Mouse (Mus musculus) hindbrain, embryonic 14.5 days (tissue): Measurements from ENCODE around the gene Gm13289. TPM values are rescaled to one million over a fixed set of nuclear protein-coding genes. Genes with fewer than 3 reads are reported as not detected.
"Not testable (repeated sequence)": the region's sequence is repeated elsewhere in the genome, so short reads cannot be mapped to it uniquely, and the experiment has no call there.

Experiments used
- ATAC-seq: fragments of 200-750 bp; cut with Nextera tagmentation; 2 replicates; pipeline ENCODE4 v1.8.0; 2017; ENCODE audit warnings: moderate number of reproducible peaks, mild to moderate bottlenecking, moderate TSS enrichment, moderate library complexity; ENCODE audit not compliant: low FRiP score
- DNase-seq: peaks from one replicate; pipeline ENCODE4 v3.0.0-alpha.2; 2015; ENCODE audit warnings: low spot score
- H3K27ac ChIP-seq: fragments of 300-500 bp; sonication (generic); 2 replicates; pipeline ENCODE4 v1.5.1; 2014; ENCODE audit warnings: mild to moderate bottlenecking, moderate library complexity
- H3K27me3 ChIP-seq: fragments of 300-500 bp; sonication (generic); 2 replicates; pipeline ENCODE4 v1.6.1; 2014; ENCODE audit warnings: mild to moderate bottlenecking, low read length, mixed read lengths; ENCODE audit not compliant: control insufficient read depth, insufficient read depth
- H3K36me3 ChIP-seq: fragments of 300-500 bp; sonication (generic); replicated peaks from 2 replicates; pipeline ENCODE4 v1.6.1; 2014; ENCODE audit not compliant: control insufficient read depth, insufficient read depth
- H3K4me1 ChIP-seq: fragments of 300-500 bp; sonication (generic); replicated peaks from 2 replicates; pipeline ENCODE4 v1.6.1; 2014; ENCODE audit warnings: antibody characterized with exemption, low read length, mixed read lengths; ENCODE audit not compliant: control insufficient read depth, insufficient read depth
- H3K4me2 ChIP-seq: fragments of 300-500 bp; sonication (generic); replicated peaks from 2 replicates; pipeline ENCODE4 v1.6.1; 2014; ENCODE audit warnings: mild to moderate bottlenecking, moderate library complexity
- H3K4me3 ChIP-seq: fragments of 300-500 bp; sonication (generic); replicated peaks from 2 replicates; pipeline ENCODE4 v1.5.1; 2014; ENCODE audit warnings: mild to moderate bottlenecking, low read length
- H3K9ac ChIP-seq: fragments of 300-500 bp; sonication (generic); 2 replicates; pipeline ENCODE4 v1.6.1; 2014
- H3K9me3 ChIP-seq: fragments of 300-500 bp; sonication (generic); 2 replicates; pipeline ENCODE4 v1.6.1; 2016; ENCODE audit warnings: low read length; ENCODE audit not compliant: control insufficient read depth
- WGBS: fragments of 180-500 bp; shearing (Covaris S2); extraction: QIAGEN DNeasy Blood & Tissue Kit; methylation state at CpG from one replicate; pipeline ENCODE4 v1.1.7; 2014; 5-methylcytosine and 5-hydroxymethylcytosine counted together
- polyA plus RNA-seq: library from polyadenylated mRNA; unstranded; fragments of >200 nt; fragmentation: Nextera tagmentation; extraction: Ambion mirVana; gene quantifications from 2 replicates; pipeline ENCODE4 v1.2.1, GENCODE M21; 2014

Gm13289 gene
- polyA plus RNA-seq, 1 experiment from 2014 or later, result not detected

GRCm38 (mm10) chr4:88799365-88799764 is 22.6 kb downstream of the Gm13289 start, which contains the start of gene Gm13285:
Gm13285 (plus strand) TSS chr4:88799665.
- H3K36me3 ChIP-seq, H3K4me1 ChIP-seq, H3K9me3 ChIP-seq, H3K4me2 ChIP-seq, ATAC-seq, H3K4me3 ChIP-seq, H3K27me3 ChIP-seq, DNase-seq, H3K27ac ChIP-seq, H3K9ac ChIP-seq: not testable (repeated sequence)
- 13% methylated on average over 3 of the region's 7 CpGs for WGBS

GRCm38 (mm10) chr4:88802954-88803353 is 26.2 kb downstream of the Gm13289 start, which contains the start of gene Gm13287:
Gm13287 (plus strand) TSS chr4:88803254.
- H3K27ac ChIP-seq, result not testable (repeated sequence)
- WGBS, result no CpG with 5 or more reads among the region's 29 CpGs

GRCm38 (mm10) chr4:88805231-88805630 is 28.5 kb downstream of the Gm13289 start, which contains the start of gene Gm13288:
Gm13288 (plus strand) TSS chr4:88805531.
- not testable (repeated sequence) for H3K4me3 ChIP-seq, H3K27ac ChIP-seq, H3K27me3 ChIP-seq, H3K9me3 ChIP-seq, DNase-seq, H3K9ac ChIP-seq, H3K4me1 ChIP-seq, ATAC-seq, H3K36me3 ChIP-seq
- WGBS, result no CpG with 5 or more reads among the region's 8 CpGs
- H3K4me2 ChIP-seq, result peak within 1 kb of the TSS; percentile 45

More at GRCm38 (mm10) chr4:88802954-88803353, 26.2 kb downstream of the Gm13289 start, which contains the start of gene Gm13287:
- not testable (repeated sequence) for H3K36me3 ChIP-seq, H3K4me2 ChIP-seq, H3K9ac ChIP-seq, H3K27me3 ChIP-seq, H3K9me3 ChIP-seq, H3K4me3 ChIP-seq, ATAC-seq, DNase-seq, H3K4me1 ChIP-seq

- peak overlapping the region; percentile 45 for H3K4me2 ChIP-seq
- not testable (repeated sequence) for ATAC-seq, H3K36me3 ChIP-seq, H3K27ac ChIP-seq, DNase-seq, H3K27me3 ChIP-seq, H3K9me3 ChIP-seq, H3K9ac ChIP-seq, H3K4me1 ChIP-seq, H3K4me3 ChIP-seq
- WGBS, result no CpG with 5 or more reads among the region's 34 CpGs
Measured at GRCm38 (mm10) chr4:88805761-88806160, 29.0 kb downstream of the Gm13289 start.

GRCm38 (mm10) chr4:88815928-88816327 is 39.2 kb downstream of the Gm13289 start, which contains the start of gene Ifna7:
Ifna7 (plus strand) TSS chr4:88816228.
- Histone ChIP-seq H3K4me2 (no peak within 1 kb of the TSS), H3K4me3 (no peak within 1 kb of the TSS), H3K9me3 (no peaks in the 10 kb centered on the region), H3K27ac (no peak within 1 kb of the TSS), H3K9ac (no peak within 1 kb of the TSS), H3K27me3 (no peaks in the 10 kb centered on the region), H3K36me3 (no peaks in the 10 kb centered on the region), H3K4me1 (no peaks in the 10 kb centered on the region)
- DNase-seq, result no peak
- 71% methylated on average over 3 of the region's 3 CpGs for WGBS
- ATAC-seq, result no peak

GRCm38 (mm10) chr4:88819659-88820058 is 42.9 kb downstream of the Gm13289 start, which contains the start of gene Ifna11:
Ifna11 (plus strand) TSS chr4:88819959.
- H3K9me3 ChIP-seq, result no peaks in the 10 kb centered on the region
- no peaks in the 10 kb centered on the region for H3K27me3 ChIP-seq
- WGBS, result 88% methylated on average over 1 of the region's 1 CpGs
- ATAC-seq, result no peak
- no peaks in the 10 kb centered on the region for H3K36me3 ChIP-seq
- H3K4me3 ChIP-seq, result no peak within 1 kb of the TSS
- DNase-seq, result no peak
- H3K4me1 ChIP-seq, result no peaks in the 10 kb centered on the region
- no peak within 1 kb of the TSS for H3K4me2 ChIP-seq
- H3K27ac ChIP-seq, result no peak within 1 kb of the TSS
- no peak within 1 kb of the TSS for H3K9ac ChIP-seq

GRCm38 (mm10) chr4:88822995-88823394 is 46.3 kb downstream of the Gm13289 start:
- Histone ChIP-seq H3K4me1 (no peaks in the 10 kb centered on the region), H3K9me3 (no peaks in the 10 kb centered on the region), H3K4me3 (no peak overlapping the region), H3K4me2 (no peak overlapping the region), H3K27me3 (no peaks in the 10 kb centered on the region), H3K36me3 (no peaks in the 10 kb centered on the region), H3K27ac (no peak overlapping the region), H3K9ac (no peak overlapping the region)
- WGBS, result 24% methylated on average over 4 of the region's 4 CpGs
- ATAC-seq, result no peak
- peak; percentile 32 for DNase-seq

Other genes with a start within 250 kb of the Gm13289 start
- gene Ifna15, start 218.7 kb upstream of the Gm13289 start, polyA plus RNA-seq, result not detected in 2 replicates
- not detected in 2 replicates for gene Ifna14, start 205.1 kb upstream of the Gm13289 start, polyA plus RNA-seq
- gene Ifna9, start 184.5 kb upstream of the Gm13289 start, polyA plus RNA-seq, result not detected in 2 replicates
- gene Ifna12, start 173.5 kb upstream of the Gm13289 start, polyA plus RNA-seq, result not detected in 2 replicates
- not detected in 2 replicates for gene C87499, start 142.5 kb upstream of the Gm13289 start, polyA plus RNA-seq
- gene Ifna13, start 132.5 kb upstream of the Gm13289 start, polyA plus RNA-seq, result not detected in 2 replicates
- gene Ifna16, start 100.0 kb upstream of the Gm13289 start, polyA plus RNA-seq, result not detected in 2 replicates
- not detected in 2 replicates for gene Ifna2, start 93.0 kb upstream of the Gm13289 start, polyA plus RNA-seq
- gene Ifnab, start 85.6 kb upstream of the Gm13289 start, polyA plus RNA-seq, result not detected in 2 replicates
- gene Gm26566, start 55.1 kb upstream of the Gm13289 start, polyA plus RNA-seq, result 2.4 and 3.2 TPM in 2 replicates
- 144 and 155 TPM in 2 replicates for gene Klhl9, start 54.5 kb upstream of the Gm13289 start, polyA plus RNA-seq
- not detected in 2 replicates for gene Gm13271, start 22.1 kb upstream of the Gm13289 start, polyA plus RNA-seq
- gene Gm13283, start 16.8 kb upstream of the Gm13289 start, polyA plus RNA-seq, result 0.15 TPM in 1 of 2 replicates, not detected in the other
- gene Gm13290, start 3.1 kb upstream of the Gm13289 start, polyA plus RNA-seq, result not detected in 2 replicates
- gene Gm13272, start 2.9 kb downstream of the Gm13289 start, polyA plus RNA-seq, result not detected in 2 replicates
- not detected in 2 replicates for gene Ifnz, start 5.2 kb downstream of the Gm13289 start, polyA plus RNA-seq
- gene Gm13276, start 8.8 kb downstream of the Gm13289 start, polyA plus RNA-seq, result not detected in 2 replicates
- gene Gm13277, start 11.7 kb downstream of the Gm13289 start, polyA plus RNA-seq, result not detected in 2 replicates
- gene Gm13278, start 14.6 kb downstream of the Gm13289 start, polyA plus RNA-seq, result not detected in 2 replicates
- gene Gm13275, start 17.6 kb downstream of the Gm13289 start, polyA plus RNA-seq, result not detected in 2 replicates
- gene Gm13279, start 20.5 kb downstream of the Gm13289 start, polyA plus RNA-seq, result not detected in 2 replicates
- gene Gm13285, start 22.7 kb downstream of the Gm13289 start, polyA plus RNA-seq, result 0.16 TPM in 1 of 2 replicates, not detected in the other
- gene Gm13287, start 26.3 kb downstream of the Gm13289 start, polyA plus RNA-seq, result not detected in 2 replicates
- gene Gm13288, start 28.6 kb downstream of the Gm13289 start, polyA plus RNA-seq, result not detected in 2 replicates
- not detected in 2 replicates for gene Ifna7, start 39.3 kb downstream of the Gm13289 start, polyA plus RNA-seq
- not detected in 2 replicates for gene Ifna11, start 43.0 kb downstream of the Gm13289 start, polyA plus RNA-seq
- gene Ifna6, start 50.5 kb downstream of the Gm13289 start, polyA plus RNA-seq, result not detected in 2 replicates
- gene Ifna5, start 58.6 kb downstream of the Gm13289 start, polyA plus RNA-seq, result not detected in 2 replicates
- gene Ifna4, start 64.9 kb downstream of the Gm13289 start, polyA plus RNA-seq, result not detected in 2 replicates
- not detected in 2 replicates for gene Ifna1, start 73.2 kb downstream of the Gm13289 start, polyA plus RNA-seq
- gene Ifne, start 103.3 kb downstream of the Gm13289 start, polyA plus RNA-seq, result not detected in 2 replicates